Mouse (Mus musculus) embryonic facial prominence, embryonic 15.5 days (tissue): ENCODE measurements around the gene Nsmce4a. TPM values are rescaled to one million over a fixed set of nuclear protein-coding genes. Genes with fewer than 3 reads are reported as not detected.
A peak's percentile ranks its signal among the peaks of the same experiment; 100 is the strongest.
"Not testable (repeated sequence)": the region's sequence is repeated elsewhere in the genome, so short reads cannot be mapped to it uniquely, and the experiment has no call there.

Experiments
- ATAC-seq: fragments of 200-750 bp; cut with Nextera tagmentation; 2 replicates; pipeline ENCODE4 v1.8.0; 2017; ENCODE audit warnings: low read depth, moderate TSS enrichment; ENCODE audit not compliant: insufficient number of reproducible peaks, low FRiP score, low TSS enrichment
- H3K27ac ChIP-seq: fragments of 300-500 bp; sonication (generic); replicated peaks from 2 replicates; pipeline ENCODE4 v1.5.1; 2015; ENCODE audit warnings: mild to moderate bottlenecking, inconsistent platforms
- H3K27me3 ChIP-seq: fragments of 300-500 bp; sonication (generic); 2 replicates; pipeline ENCODE4 v1.6.1; 2015; ENCODE audit warnings: inconsistent platforms
- H3K36me3 ChIP-seq: fragments of 300-500 bp; sonication (generic); 2 replicates; pipeline ENCODE4 v1.6.1; 2015; ENCODE audit warnings: mild to moderate bottlenecking, inconsistent platforms
- H3K4me1 ChIP-seq: fragments of 300-500 bp; sonication (generic); 2 replicates; pipeline ENCODE4 v1.6.1; 2015; ENCODE audit warnings: inconsistent platforms
- H3K4me2 ChIP-seq: fragments of 300-500 bp; sonication (generic); replicated peaks from 2 replicates; pipeline ENCODE4 v1.6.1; 2015; ENCODE audit warnings: mild to moderate bottlenecking, inconsistent platforms
- H3K4me3 ChIP-seq: fragments of 300-500 bp; sonication (generic); replicated peaks from 2 replicates; pipeline ENCODE4 v1.5.1; 2015; ENCODE audit warnings: mild to moderate bottlenecking, inconsistent platforms
- H3K9ac ChIP-seq: fragments of 300-500 bp; sonication (generic); 2 replicates; pipeline ENCODE4 v1.6.1; 2015; ENCODE audit warnings: inconsistent platforms
- H3K9me3 ChIP-seq: fragments of 300-500 bp; sonication (generic); replicated peaks from 2 replicates; pipeline ENCODE4 v1.6.1; 2016; ENCODE audit warnings: inconsistent platforms
- WGBS: fragments of 180-500 bp; shearing (Covaris S2); methylation state at CpG from one replicate; pipeline ENCODE4 v1.1.7; 2015; 5-methylcytosine and 5-hydroxymethylcytosine counted together
- polyA plus RNA-seq: library from polyadenylated mRNA; unstranded; fragments of >200 nt; fragmentation: Nextera tagmentation; extraction: Ambion mirVana; gene quantifications from 2 replicates; pipeline ENCODE4 v1.2.1, GENCODE M21; 2015

Gene Nsmce4a
- polyA plus RNA-seq, 1 experiment from 2014 or later: 128 TPM

DNA sequence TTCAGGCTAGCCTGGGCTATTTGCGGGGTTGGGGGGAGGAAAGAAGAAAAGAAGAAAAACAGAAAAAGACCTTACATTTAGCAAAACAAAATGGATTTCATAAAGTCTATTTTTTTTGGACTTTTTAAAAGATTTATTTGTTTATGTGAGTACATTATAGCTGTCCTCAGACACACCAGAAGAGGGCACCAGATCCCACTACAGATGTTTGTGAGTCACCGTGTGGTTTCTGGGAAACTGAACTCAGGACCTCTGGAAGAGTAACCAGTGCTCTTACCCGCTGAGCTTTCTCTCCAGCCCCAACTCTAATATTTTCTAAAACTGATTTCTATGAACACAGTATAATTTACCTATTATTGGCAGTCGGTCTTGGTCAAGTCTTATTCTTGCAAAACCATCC, 37.7 kb downstream of the Nsmce4a start:
- Histone ChIP-seq H3K9ac (no peak overlapping the region), H3K36me3 (peaks cover 64% of the 10 kb centered on the region), H3K4me1 (no peaks in the 10 kb centered on the region), H3K27ac (no peak overlapping the region), H3K9me3 (no peaks in the 10 kb centered on the region), H3K27me3 (no peaks in the 10 kb centered on the region), H3K4me2 (no peak overlapping the region), H3K4me3 (no peak overlapping the region)
- WGBS: 79% methylated on average over 4 of the region's 4 CpGs
- ATAC-seq: no peak

DNA sequence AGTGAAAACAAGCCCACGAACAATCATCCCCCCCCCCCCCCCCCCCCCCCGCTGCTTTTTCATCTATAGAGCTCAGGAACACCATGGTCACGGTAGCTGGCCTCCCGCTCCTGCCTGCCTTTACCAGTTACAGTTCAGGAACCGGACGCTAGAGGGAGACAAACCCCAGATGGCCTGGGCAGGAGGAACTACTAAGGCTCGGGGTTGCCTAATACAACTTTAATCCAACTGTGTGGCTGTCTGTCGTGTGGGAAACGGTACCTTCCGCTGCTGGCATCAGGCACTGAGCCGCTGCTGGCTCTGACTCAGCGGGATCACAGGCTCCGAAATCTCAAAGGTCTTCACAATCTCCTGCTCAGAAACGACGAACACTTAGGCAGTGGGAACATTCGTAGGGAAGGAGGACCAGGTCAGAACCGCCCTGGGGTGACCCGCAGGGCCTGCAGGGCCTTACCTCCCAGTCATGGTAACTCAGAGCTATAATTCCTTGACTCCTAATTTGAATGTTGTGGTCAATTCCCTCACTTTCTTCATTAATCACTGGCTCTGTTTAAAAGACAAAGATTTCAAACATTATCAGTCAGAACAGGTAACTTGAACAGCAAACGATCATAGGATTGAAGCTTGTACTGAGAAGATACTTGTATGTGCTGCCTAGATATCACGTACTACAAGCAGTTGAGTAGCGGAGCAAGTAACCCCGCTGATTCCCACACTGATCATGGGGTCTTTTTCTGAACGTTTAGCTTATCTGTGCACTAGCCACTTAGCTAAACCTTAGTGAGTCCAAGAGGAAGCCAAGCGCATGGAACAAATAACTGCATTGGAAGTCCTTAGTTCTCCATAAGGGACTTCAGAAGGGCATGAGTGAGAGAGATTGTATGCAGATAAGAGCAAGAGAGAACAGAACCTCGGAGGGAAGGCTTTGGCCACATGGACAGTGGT, 39.3 kb downstream of the Nsmce4a start:
- H3K4me1 ChIP-seq: no peaks in the 10 kb centered on the region
- no peak overlapping the region for H3K4me3 ChIP-seq
- H3K27me3 ChIP-seq: no peaks in the 10 kb centered on the region
- peaks cover 49% of the 10 kb centered on the region for H3K36me3 ChIP-seq
- no peaks in the 10 kb centered on the region for H3K9me3 ChIP-seq
- no peak overlapping the region for H3K9ac ChIP-seq
- H3K4me2 ChIP-seq: no peak overlapping the region
- no peak for ATAC-seq
- WGBS: 48% methylated on average over 23 of the region's 25 CpGs
- no peak overlapping the region for H3K27ac ChIP-seq

DNA sequence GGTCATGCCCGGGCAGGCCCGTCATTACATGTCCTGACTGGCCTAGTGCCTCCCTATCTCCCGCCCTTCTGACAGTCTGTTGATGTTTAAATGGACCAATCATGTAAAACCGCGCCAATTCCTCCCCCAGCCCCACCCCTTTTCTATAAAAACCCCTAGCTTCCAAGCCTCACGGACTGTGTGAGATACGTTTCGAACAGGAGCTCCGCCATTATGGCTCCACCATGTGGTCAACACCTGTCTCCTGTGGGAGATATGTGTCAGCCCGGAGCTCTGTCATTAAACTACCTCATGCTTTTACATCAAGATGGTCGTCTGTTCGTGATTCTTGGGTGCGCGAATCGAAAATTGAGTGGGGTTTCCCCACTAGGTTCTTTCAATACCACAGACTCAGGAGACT, 41.8 kb downstream of the Nsmce4a start:
- not testable (repeated sequence) for H3K27me3 ChIP-seq, H3K4me3 ChIP-seq, H3K9me3 ChIP-seq, ATAC-seq, H3K27ac ChIP-seq, H3K4me1 ChIP-seq, H3K4me2 ChIP-seq, H3K9ac ChIP-seq
- H3K36me3 ChIP-seq: peaks cover 27% of the 10 kb centered on the region
- 90% methylated on average over 15 of the region's 15 CpGs for WGBS

DNA sequence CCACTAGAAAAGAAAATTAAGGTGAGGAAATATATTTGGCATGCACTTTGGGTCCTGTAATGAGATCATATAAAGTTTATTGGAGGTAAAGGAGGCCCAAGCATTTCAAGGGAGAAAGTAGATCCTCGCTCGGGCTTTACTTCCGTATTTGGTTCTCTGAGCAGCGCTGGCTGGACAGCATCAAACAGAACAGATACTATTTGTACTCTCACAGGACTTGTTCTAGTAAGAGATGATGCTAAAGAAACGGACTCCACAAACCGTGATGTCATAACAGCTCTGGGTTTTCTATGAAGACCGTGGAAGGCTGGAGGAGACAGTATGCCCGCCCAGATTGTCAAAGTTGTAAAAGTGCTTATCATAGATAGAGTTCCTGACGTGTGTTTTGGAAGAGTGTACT, 45.6 kb downstream of the Nsmce4a start:
- WGBS: 79% methylated on average over 9 of the region's 9 CpGs
- Histone ChIP-seq H3K4me1 (no peaks in the 10 kb centered on the region), H3K27ac (no peak overlapping the region), H3K9ac (no peak overlapping the region), H3K4me2 (no peak overlapping the region), H3K27me3 (no peaks in the 10 kb centered on the region), H3K9me3 (no peaks in the 10 kb centered on the region), H3K4me3 (no peak overlapping the region), H3K36me3 (peaks cover 12% of the 10 kb centered on the region)
- ATAC-seq: no peak

DNA sequence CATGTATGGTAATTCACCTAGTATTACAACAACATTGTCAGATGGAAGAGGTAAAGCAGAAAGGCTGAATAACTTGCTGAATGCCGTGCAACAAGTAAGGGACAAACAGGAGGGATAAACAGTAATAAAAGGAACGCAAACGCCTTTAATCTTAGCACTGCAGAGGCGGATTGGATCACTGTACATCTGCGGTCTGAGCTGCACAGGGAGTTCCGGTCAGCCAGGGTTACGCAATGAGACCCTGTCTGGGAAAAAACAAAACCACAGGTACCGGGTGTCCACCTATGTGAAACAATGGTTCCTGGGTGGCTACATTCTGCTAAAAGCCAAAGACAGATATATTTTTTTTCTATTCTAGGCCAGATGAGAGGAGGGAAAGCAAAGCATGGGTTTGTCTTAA, 49.5 kb downstream of the Nsmce4a start:
- no peak overlapping the region for H3K27ac ChIP-seq
- H3K9me3 ChIP-seq: no peaks in the 10 kb centered on the region
- peaks cover 11% of the 10 kb centered on the region for H3K4me1 ChIP-seq
- ATAC-seq: no peak
- H3K27me3 ChIP-seq: no peaks in the 10 kb centered on the region
- H3K4me3 ChIP-seq: no peak overlapping the region
- H3K9ac ChIP-seq: no peak overlapping the region
- H3K36me3 ChIP-seq: no peaks in the 10 kb centered on the region
- WGBS: 85% methylated on average over 8 of the region's 8 CpGs
- H3K4me2 ChIP-seq: no peak overlapping the region

DNA sequence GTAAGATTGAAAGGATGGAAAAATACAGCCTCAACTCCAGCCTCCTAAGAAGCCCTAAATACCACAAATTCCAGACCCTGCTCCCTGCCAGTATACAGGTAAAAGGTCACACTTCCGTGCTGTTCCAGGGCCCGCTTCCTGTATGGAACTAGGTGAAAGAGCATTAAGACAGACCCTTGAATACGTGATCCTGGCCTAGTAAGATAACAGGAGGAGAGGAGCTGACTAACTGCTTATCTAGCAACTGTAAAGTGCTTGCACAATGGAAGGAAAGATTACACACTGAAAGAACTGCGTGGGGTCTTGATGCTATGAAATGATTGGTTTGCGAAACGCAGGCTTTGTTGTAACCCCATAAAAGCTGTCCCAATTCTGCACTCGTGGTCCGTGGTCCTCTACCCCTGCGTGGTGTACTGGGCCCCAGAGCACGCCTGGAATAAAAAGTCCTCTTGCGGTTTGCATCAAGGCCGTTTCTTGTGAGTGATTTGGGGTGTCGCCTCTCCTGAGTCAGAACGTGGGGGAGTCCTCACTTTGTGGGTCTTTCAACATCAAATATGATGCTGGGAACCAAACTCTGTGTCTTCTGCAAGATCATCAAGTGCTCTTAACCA, 52.0 kb downstream of the Nsmce4a start:
- 86% methylated on average over 14 of the region's 14 CpGs for WGBS
- ATAC-seq: no peak
- Histone ChIP-seq H3K9me3 (no peaks in the 10 kb centered on the region), H3K36me3 (no peaks in the 10 kb centered on the region), H3K4me1 (peaks cover 18% of the 10 kb centered on the region), H3K4me3 (no peak overlapping the region), H3K27me3 (no peaks in the 10 kb centered on the region), H3K27ac (0 out of 2 replicates have a peak overlapping the region, but pooled peaks have one; percentile 98), H3K9ac (no peak overlapping the region), H3K4me2 (no peak overlapping the region)

DNA sequence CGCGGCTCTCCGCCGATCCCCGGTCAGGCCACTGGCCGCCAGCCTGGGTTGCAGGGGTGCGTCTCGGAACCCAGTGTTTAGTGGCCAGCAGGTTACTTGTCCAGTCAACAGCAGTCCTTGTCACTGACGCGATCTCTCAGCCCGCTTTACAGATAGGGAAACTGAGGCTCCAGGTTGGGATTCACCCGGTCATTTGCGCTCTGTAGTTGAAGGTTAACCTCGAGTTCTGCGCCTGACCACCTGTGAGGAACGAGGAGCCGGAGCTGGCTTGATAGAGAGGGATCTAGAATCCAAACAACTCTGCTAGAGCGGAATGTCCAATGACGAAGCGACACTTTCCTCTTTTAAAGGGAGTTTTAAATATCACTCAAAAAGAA, 52.9 kb downstream of the Nsmce4a start, which contains the start of gene Ate1:
Gene Ate1 (minus strand): TSS at position 321 of the 377 bp plus-strand sequence.
- no peaks in the 10 kb centered on the region for H3K27me3 ChIP-seq
- no peaks in the 10 kb centered on the region for H3K36me3 ChIP-seq
- peak within 1 kb of the TSS; percentile 94 for H3K4me3 ChIP-seq
- peak within 1 kb of the TSS; percentile 98 for H3K27ac ChIP-seq
- no peak for ATAC-seq
- H3K4me1 ChIP-seq: peaks cover 18% of the 10 kb centered on the region
- WGBS: 13% methylated on average over 20 of the region's 20 CpGs
- peak within 1 kb of the TSS; percentile 94 for H3K9ac ChIP-seq
- H3K9me3 ChIP-seq: no peaks in the 10 kb centered on the region
- peak within 1 kb of the TSS; percentile 79 for H3K4me2 ChIP-seq

DNA sequence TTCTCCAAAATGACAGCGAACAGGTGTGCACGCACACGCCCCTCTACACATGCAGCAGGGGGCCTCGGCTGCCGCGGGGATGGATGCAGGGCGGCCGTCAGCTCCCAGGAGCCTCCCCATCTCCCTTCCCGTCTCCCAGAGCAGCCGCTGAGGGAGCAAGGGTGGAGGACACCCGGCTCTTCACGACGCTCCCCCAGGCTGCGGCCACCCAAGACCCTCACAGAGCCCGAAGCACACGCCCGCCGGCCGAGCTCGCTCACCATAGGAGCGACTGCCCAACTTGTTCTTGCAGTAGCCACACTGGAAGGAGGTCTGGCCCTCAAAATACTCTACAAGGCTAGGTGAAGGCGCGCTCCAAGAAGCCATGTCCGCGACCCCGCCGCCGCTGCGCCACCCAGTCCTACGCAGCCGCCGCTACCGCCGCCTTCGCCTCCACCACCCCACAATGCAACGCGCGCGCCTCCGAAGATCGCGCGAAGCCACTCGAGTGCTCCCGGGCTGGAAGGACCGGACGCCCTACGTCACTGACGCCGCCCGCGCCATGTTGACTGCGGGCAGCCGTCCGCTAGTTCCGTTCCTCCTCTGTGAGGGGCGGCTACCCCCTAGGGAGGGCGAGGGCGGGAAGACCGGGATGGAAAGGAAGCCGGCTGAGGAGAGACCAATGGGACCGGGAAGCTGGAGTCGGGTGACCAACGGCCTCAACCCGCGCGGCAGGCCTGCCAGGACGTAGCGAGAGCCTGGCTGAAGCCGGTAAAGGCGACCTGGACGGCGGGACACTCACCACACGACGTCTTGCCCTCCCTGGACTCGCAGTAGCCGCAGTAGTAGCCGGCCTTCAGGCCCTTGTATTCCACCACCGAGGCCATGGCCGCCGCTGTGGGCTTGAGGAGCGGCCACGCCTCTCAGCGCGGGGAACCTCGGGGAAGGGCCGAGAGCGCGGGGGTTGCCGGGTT, 53.5 kb downstream of the Nsmce4a start:
- Histone ChIP-seq H3K36me3 (no peaks in the 10 kb centered on the region), H3K4me2 (peak overlapping the region; percentile 79), H3K27me3 (no peaks in the 10 kb centered on the region), H3K27ac (peak overlapping the region; percentile 98), H3K9me3 (no peaks in the 10 kb centered on the region), H3K9ac (peak overlapping the region; percentile 94), H3K4me1 (peaks cover 18% of the 10 kb centered on the region), H3K4me3 (peak overlapping the region; percentile 94)
- WGBS: under 1% methylated on average over 86 of the region's 90 CpGs
- peak; percentile 98 for ATAC-seq

- H3K4me3 ChIP-seq: peak overlapping the region; percentile 94
- peak overlapping the region; percentile 79 for H3K4me2 ChIP-seq
- WGBS: 31% methylated on average over 26 of the region's 26 CpGs
- no peak for ATAC-seq
- peak overlapping the region; percentile 98 for H3K27ac ChIP-seq
- no peaks in the 10 kb centered on the region for H3K9me3 ChIP-seq
- peaks cover 18% of the 10 kb centered on the region for H3K4me1 ChIP-seq
- peak overlapping the region; percentile 94 for H3K9ac ChIP-seq
- peaks cover 3% of the 10 kb centered on the region; the same call in 1 of the 2 replicates for H3K36me3 ChIP-seq
- no peaks in the 10 kb centered on the region for H3K27me3 ChIP-seq
Observed at GRCm38 (mm10) chr7:130518213-130519095, 54.5 kb downstream of the Nsmce4a start.

DNA sequence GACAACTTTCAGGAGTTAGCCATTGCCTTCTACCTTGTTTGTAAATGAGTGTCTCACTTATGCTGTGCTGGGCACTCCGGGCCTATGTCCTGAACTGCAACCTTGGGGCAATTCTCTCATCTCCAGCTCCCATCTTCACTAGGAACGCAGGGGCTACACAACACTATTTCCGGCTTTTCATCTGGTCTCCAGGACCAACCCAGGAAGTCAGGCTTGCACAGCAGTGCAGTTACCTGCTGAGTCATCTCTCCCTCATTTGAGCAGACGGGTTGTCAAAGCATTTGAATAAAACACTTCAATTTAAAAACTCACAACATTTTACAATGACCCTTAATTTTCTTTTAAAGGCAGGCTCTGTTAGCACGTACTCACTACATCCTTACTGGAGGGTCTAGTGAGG, 62.7 kb downstream of the Nsmce4a start:
- no peaks in the 10 kb centered on the region for H3K27me3 ChIP-seq
- no peak overlapping the region for H3K9ac ChIP-seq
- no peak for ATAC-seq
- H3K36me3 ChIP-seq: peaks cover 42% of the 10 kb centered on the region
- H3K4me1 ChIP-seq: no peaks in the 10 kb centered on the region
- H3K4me2 ChIP-seq: no peak overlapping the region
- WGBS: 87% methylated on average over 5 of the region's 5 CpGs
- no peaks in the 10 kb centered on the region for H3K9me3 ChIP-seq
- H3K27ac ChIP-seq: no peak overlapping the region
- no peak overlapping the region for H3K4me3 ChIP-seq
